Mouse (Mus musculus) CH12.LX (cell line): ENCODE results near the gene Phtf2. TPM values are rescaled to one million over a fixed set of nuclear protein-coding genes. Genes with fewer than 3 reads are reported as not detected.

Source experiments
- DNase-seq: peaks from one replicate; pipeline ENCODE4 v3.0.0-alpha.2; 2013; ENCODE audit errors: extremely low read depth
- H3K27ac ChIP-seq: 2 replicates; pipeline ENCODE4 v1.5.1; 2012; ENCODE audit warnings: low read depth, mild to moderate bottlenecking, control low read depth, moderate library complexity; ENCODE audit not compliant: insufficient read depth
- H3K27me3 ChIP-seq: replicated peaks from 2 replicates; pipeline ENCODE3; 2012; ENCODE audit warnings: inconsistent platforms
- H3K36me3 ChIP-seq, 2 experiments: replicated peaks in 1 of 2; 2 replicates each; pipeline versions ENCODE3 to v1.6.1; 2012; ENCODE audit warnings: inconsistent platforms in 1 of 2, low read length in 1 of 2, mild to moderate bottlenecking in 1 of 2, mixed read lengths in 1 of 2, moderate library complexity in 1 of 2; ENCODE audit not compliant: control insufficient read depth in 1 of 2, insufficient read depth in 1 of 2
- H3K4me1 ChIP-seq, 2 experiments: 2 replicates each; pipeline ENCODE4 v1.6.1; 2012; ENCODE audit warnings: inconsistent platforms in 1 of 2, moderate library complexity in 1 of 2; ENCODE audit not compliant: insufficient read depth in 2 of 2, control insufficient read depth in 1 of 2
- H3K4me2 ChIP-seq: 2 replicates; pipeline ENCODE4 v1.6.1; 2012; ENCODE audit warnings: low read depth, mild to moderate bottlenecking, control low read depth; ENCODE audit not compliant: poor library complexity, insufficient read depth, severe bottlenecking
- H3K4me3 ChIP-seq, 3 experiments: fragments of 150-350 bp in 1 of 3; sonication (generic) in 1 of 3; replicated peaks in 1 of 3; 2 replicates each; pipeline versions ENCODE3 to v1.5.1; 2011 to 2012; ENCODE audit warnings: low read depth in 2 of 3, low read length in 2 of 3, mild to moderate bottlenecking in 2 of 3, moderate library complexity in 2 of 3, control low read depth in 1 of 3, improper control_type of control experiment in 1 of 3, inconsistent platforms in 1 of 3, mixed read lengths in 1 of 3; ENCODE audit not compliant: poor library complexity in 1 of 3
- H3K79me2 ChIP-seq: replicated peaks from 2 replicates; pipeline ENCODE4 v1.6.1; 2012; ENCODE audit warnings: mild to moderate bottlenecking, moderate library complexity; ENCODE audit not compliant: control insufficient read depth, poor library complexity, insufficient read depth, severe bottlenecking; ENCODE audit errors: extremely low read depth
- H3K9ac ChIP-seq: 2 replicates; pipeline ENCODE4 v1.6.1; 2012; ENCODE audit warnings: low read depth, mild to moderate bottlenecking, control low read depth, moderate library complexity; ENCODE audit not compliant: insufficient read depth
- H3K9me3 ChIP-seq: replicated peaks from 2 replicates; pipeline ENCODE3; 2012; ENCODE audit warnings: low read length, inconsistent platforms, mixed read lengths
- CHD1 ChIP-seq: IDR thresholded peaks from 2 replicates; pipeline ENCODE4 v1.6.1; 2012; ENCODE audit warnings: low read depth, low read length, improper control_type of control experiment, inconsistent platforms
- CHD2 ChIP-seq: IDR thresholded peaks from 2 replicates; pipeline ENCODE4 v1.6.1; 2011; ENCODE audit warnings: low read length, improper control_type of control experiment
- CTCF ChIP-seq, 2 experiments: IDR thresholded peaks in 1 of 2; conservative IDR thresholded peaks in 1 of 2; 2 replicates each; pipeline ENCODE4 v1.5.1; 2011 to 2012; ENCODE audit warnings: low read depth in 2 of 2, low read length in 2 of 2, improper control_type of control experiment in 1 of 2, inconsistent platforms in 1 of 2, mild to moderate bottlenecking in 1 of 2, moderate library complexity in 1 of 2
- E2F4 ChIP-seq: IDR thresholded peaks from 2 replicates; pipeline ENCODE4 v1.6.1; 2011; ENCODE audit warnings: low read depth, low read length, improper control_type of control experiment; ENCODE audit not compliant: insufficient replicate concordance
- GABPA ChIP-seq: IDR thresholded peaks from 2 replicates; pipeline ENCODE4 v1.6.1; 2012; ENCODE audit warnings: low read depth, low read length, improper control_type of control experiment, inconsistent platforms; ENCODE audit not compliant: insufficient replicate concordance
- HCFC1 ChIP-seq: IDR thresholded peaks from 2 replicates; pipeline ENCODE4 v1.6.1; 2012; ENCODE audit warnings: low read depth, mild to moderate bottlenecking, inconsistent platforms, low read length, improper control_type of control experiment
- IRF4 ChIP-seq: IDR thresholded peaks from 2 replicates; pipeline ENCODE4 v1.6.1; 2014; ENCODE audit warnings: low read depth, mild to moderate bottlenecking, inconsistent platforms, low read length, improper control_type of control experiment
- JUN ChIP-seq: IDR thresholded peaks from 2 replicates; pipeline ENCODE4 v1.6.1; 2011; ENCODE audit warnings: low read depth, mild to moderate bottlenecking, low read length, improper control_type of control experiment, moderate library complexity; ENCODE audit not compliant: insufficient read depth
- JUND ChIP-seq: conservative IDR thresholded peaks from 2 replicates; pipeline ENCODE4 v1.6.1; 2011; ENCODE audit warnings: low read depth, low read length, improper control_type of control experiment
- KAT2A ChIP-seq: IDR thresholded peaks from 2 replicates; pipeline ENCODE4 v1.6.1; 2012; ENCODE audit warnings: low read length, improper control_type of control experiment, inconsistent platforms; ENCODE audit not compliant: insufficient replicate concordance
- MAX ChIP-seq: IDR thresholded peaks from 2 replicates; pipeline ENCODE4 v1.6.1; 2011; ENCODE audit warnings: low read length, improper control_type of control experiment
- MAZ ChIP-seq: IDR thresholded peaks from 2 replicates; pipeline ENCODE4 v1.6.1; 2012; ENCODE audit warnings: low read depth, mild to moderate bottlenecking, inconsistent platforms, low read length, improper control_type of control experiment, moderate library complexity
- MEF2A ChIP-seq: IDR thresholded peaks from 2 replicates; pipeline ENCODE4 v1.6.1; 2014; ENCODE audit warnings: low read depth, mild to moderate bottlenecking, inconsistent platforms, low read length, improper control_type of control experiment, borderline replicate concordance
- NELFE ChIP-seq: IDR thresholded peaks from 2 replicates; pipeline ENCODE4 v1.6.1; 2011; ENCODE audit warnings: low read depth, low read length, improper control_type of control experiment
- POLR2A ChIP-seq: IDR thresholded peaks from 2 replicates; pipeline ENCODE4 v1.6.1; 2011; ENCODE audit warnings: low read depth, mild to moderate bottlenecking, improper control_type of control experiment, low read length
- RAD21 ChIP-seq: IDR thresholded peaks from 2 replicates; pipeline ENCODE4 v1.6.1; 2011; ENCODE audit warnings: low read depth, mild to moderate bottlenecking, low read length, improper control_type of control experiment, moderate library complexity
- SIN3A ChIP-seq: IDR thresholded peaks from 2 replicates; pipeline ENCODE4 v1.6.1; 2012; ENCODE audit warnings: low read length, improper control_type of control experiment, inconsistent platforms
- SMC3 ChIP-seq: IDR thresholded peaks from 2 replicates; pipeline ENCODE4 v1.6.1; 2011; ENCODE audit warnings: low read depth, low read length, improper control_type of control experiment
- UBTF ChIP-seq: IDR thresholded peaks from 2 replicates; pipeline ENCODE4 v1.6.1; 2012; ENCODE audit warnings: low read depth, mild to moderate bottlenecking, inconsistent platforms, low read length, improper control_type of control experiment, moderate library complexity
- ZC3H11A ChIP-seq: IDR thresholded peaks from 2 replicates; pipeline ENCODE4 v1.6.1; 2012; ENCODE audit warnings: low read depth, mild to moderate bottlenecking, inconsistent platforms, low read length, improper control_type of control experiment
- dilution Hi-C: fragments of 300-500 bp; cut with MboI; formaldehyde crosslinking; loops from 2 replicates; pipeline ENCODE4 v1.14.3; 2020; ENCODE audit warnings: low sequenced_read_pairs; ENCODE audit not compliant: extremely low pct_unique_long_range_greater_than_20kb, extremely low pct_ligation_motif_present
- in situ Hi-C: fragments of 300-500 bp; cut with MboI; formaldehyde crosslinking; loops from 3 replicates; pipeline ENCODE4 v1.14.3; 2019; ENCODE audit warnings: low sequenced_read_pairs, low pct_ligation_motif_present, low pct_unique_long_range_greater_than_20kb, mixed read lengths
- polyA plus RNA-seq: library from polyadenylated mRNA; unstranded; fragments of >175 nt; gene quantifications from 2 replicates; pipeline ENCODE4 v1.2.1, GENCODE M21; 2012; ENCODE audit warnings: low read depth; ENCODE audit not compliant: insufficient read length
- total RNA-seq, 2 experiments: library from RNA; depleted of rRNA; stranded (reverse); fragments of 300-350 nt in 1 of 2; fragments of >200 nt in 1 of 2; gene quantifications; 2 replicates each; pipeline ENCODE4 v1.2.3; 2012 to 2014

Gene Phtf2
- total and polyA plus RNA-seq, 3 experiments, result 18.5 to 30.4 (median 28.1) TPM

GRCm38 (mm10) chr5:20880386-20880785, 1.5 kb downstream of the Phtf2 start:
- dilution Hi-C loops (no loop called here), in situ Hi-C loops (no loop called here)
- peaks cover 7 to 52% of the 10 kb centered on the region in 2 experiments for H3K4me1 ChIP-seq
- TF ChIP-seq NELFE (no peak), SMC3 (no peak), JUND (no peak), UBTF (no peak), POLR2A (no peak), CTCF (conservative IDR thresholded peaks at IDR 0.05 in 1 of 2, IDR thresholded peaks at IDR 0.05 in 1 of 2; ENCODE audit: low read depth in 2 of 2, low read length in 2 of 2) (no peak), MAZ (no peak), IRF4 (no peak), HCFC1 (no peak), CHD1 (no peak), RAD21 (no peak), MEF2A (no peak)
- no peaks in the 10 kb centered on the region for H3K9me3 ChIP-seq
- DNase-seq, result no peak
- H3K36me3 ChIP-seq, result peaks cover 0 to 9% of the 10 kb centered on the region in 2 experiments
- H3K4me3 ChIP-seq, result peak overlapping the region; percentile 11 to 90 (median 67)
- H3K27ac ChIP-seq, result no peak overlapping the region
- peaks cover 35% of the 10 kb centered on the region for H3K79me2 ChIP-seq
- H3K4me2 ChIP-seq, result peak overlapping the region; percentile 94
- peak overlapping the region; percentile 76; the same call in 1 of the 2 replicates for H3K9ac ChIP-seq
- no peaks in the 10 kb centered on the region for H3K27me3 ChIP-seq

GRCm38 (mm10) chr5:20876934-20877426, 4.9 kb downstream of the Phtf2 start:
- dilution Hi-C loops, result no loop called here
- TF ChIP-seq IRF4 (no peak), NELFE (no peak), KAT2A (no peak), MAX (no peak), GABPA (no peak), CHD1 (no peak), ZC3H11A (no peak), E2F4 (no peak), SIN3A (no peak), CHD2 (no peak), HCFC1 (no peak), JUN (no peak)
- H3K9ac ChIP-seq, result no peak overlapping the region
- DNase-seq, result no peak
- H3K4me1 ChIP-seq, result peaks cover 5 to 56% of the 10 kb centered on the region in 2 experiments
- no peaks in the 10 kb centered on the region for H3K27me3 ChIP-seq
- no peak overlapping the region for H3K4me3 ChIP-seq
- H3K4me2 ChIP-seq, result no peak overlapping the region
- H3K9me3 ChIP-seq, result no peaks in the 10 kb centered on the region
- H3K79me2 ChIP-seq, result peaks cover 30% of the 10 kb centered on the region
- in situ Hi-C loops, result no loop called here
- no peak overlapping the region for H3K27ac ChIP-seq
- peaks cover 0 to 4% of the 10 kb centered on the region in 2 experiments for H3K36me3 ChIP-seq
